Mouse (Mus musculus) forelimb bud, embryonic 11.5 days (tissue): ENCODE measurements around the gene Apbb2.

ENCODE experiments used
- DNase-seq: peaks from one replicate; pipeline ENCODE4 v3.0.0-alpha.2; 2012; ENCODE audit warnings: low read depth, low spot score

The Apbb2 gene

GRCm38 (mm10) chr5:66602287-66602820 lies 16.2 kb downstream of the Apbb2 start:
- no peak for DNase-seq

- no peak for DNase-seq
These were observed 18.2 kb downstream of the Apbb2 start for GRCm38 (mm10) chr5:66600415-66600814.

DNA sequence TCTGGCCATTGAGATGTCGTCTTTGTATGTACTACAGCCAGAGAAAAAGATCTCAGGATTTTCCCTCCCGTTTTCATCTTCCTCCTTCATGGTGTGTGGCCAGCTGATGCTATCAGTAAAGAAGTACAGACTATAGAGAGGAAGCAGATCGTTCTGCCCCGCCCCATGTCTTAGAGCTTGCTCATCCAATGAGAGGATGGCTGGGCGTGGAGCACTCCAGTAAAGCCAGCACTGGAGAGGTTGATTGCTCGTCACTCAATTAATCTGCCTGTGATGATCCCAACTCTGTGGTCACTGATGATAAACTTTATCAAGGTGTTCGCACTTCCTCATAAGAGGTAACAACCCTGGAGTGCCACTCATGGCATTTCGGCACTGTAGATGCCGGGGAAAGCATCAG lies 18.7 kb downstream of the Apbb2 start:
- DNase-seq = no peak

DNA sequence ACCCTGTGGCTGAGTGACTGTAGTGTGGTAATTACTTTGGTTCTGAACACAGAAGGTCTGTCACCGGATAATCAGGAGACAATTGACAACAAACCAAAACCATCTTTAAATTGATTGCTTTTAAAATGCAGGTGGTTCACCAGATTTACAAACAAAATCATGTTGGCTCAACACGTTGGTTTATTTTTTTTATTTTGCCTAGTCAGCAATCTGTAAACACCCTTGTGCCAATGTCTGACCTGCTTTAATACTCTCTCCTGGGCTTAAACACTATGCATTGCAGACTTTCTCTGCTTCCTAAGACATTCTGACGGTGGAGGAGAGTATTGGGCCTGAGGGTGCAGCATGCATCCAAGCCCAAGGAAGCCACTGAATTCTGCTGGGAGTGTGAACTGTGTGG lies 22.3 kb downstream of the Apbb2 start:
- DNase-seq = no peak

GRCm38 (mm10) chr5:66594881-66595280 lies 23.7 kb downstream of the Apbb2 start:
- no peak for DNase-seq

DNA sequence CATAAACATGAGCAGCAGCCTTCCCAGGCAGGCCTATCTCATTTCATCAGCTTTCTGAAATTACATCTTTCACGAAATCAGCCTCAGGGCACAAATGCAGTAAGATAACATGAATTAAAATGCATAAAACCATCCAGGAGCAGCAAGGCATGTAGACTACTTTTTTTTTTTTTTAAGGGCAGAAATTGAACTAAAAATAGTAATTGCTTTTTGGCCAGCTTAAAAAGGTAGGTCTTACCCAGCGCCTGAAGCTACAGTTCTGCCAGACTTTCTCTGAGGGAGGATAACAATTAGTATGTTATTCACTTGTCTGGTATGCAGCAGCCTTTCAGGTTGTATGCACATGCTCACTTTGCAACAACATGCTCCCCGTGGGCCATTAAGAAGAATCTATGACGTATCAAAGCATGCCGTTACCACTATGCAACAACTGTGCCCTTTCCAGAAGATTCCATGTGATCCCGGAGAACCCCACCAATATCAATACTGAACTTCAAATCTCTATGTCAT lies 32.3 kb downstream of the Apbb2 start:
- no peak for DNase-seq

GRCm38 (mm10) chr5:66583019-66583406 lies 35.6 kb downstream of the Apbb2 start:
- peak; percentile 56 for DNase-seq

GRCm38 (mm10) chr5:66582281-66583018 lies 36.1 kb downstream of the Apbb2 start:
- DNase-seq = no peak

GRCm38 (mm10) chr5:66579066-66579465 lies 39.5 kb downstream of the Apbb2 start:
- DNase-seq = no peak

DNA sequence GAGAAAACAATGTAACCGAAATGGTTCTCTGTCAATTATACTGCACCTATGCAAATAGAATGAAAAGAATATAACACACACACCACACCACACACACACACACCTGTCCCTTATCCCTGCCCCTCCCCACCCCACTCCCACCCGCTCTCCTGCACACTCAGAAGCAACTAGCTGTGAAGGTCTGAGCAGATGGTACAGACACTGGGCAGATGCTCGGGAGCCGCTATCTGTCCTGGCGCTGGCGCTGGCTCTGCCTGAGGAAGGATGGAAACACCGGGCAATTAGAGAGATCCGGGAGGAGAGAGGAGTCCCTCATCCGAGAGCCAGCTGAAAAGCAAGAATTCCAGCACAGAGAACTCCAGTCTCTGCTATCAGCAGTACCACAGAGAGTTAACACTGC lies 42.3 kb downstream of the Apbb2 start:
- DNase-seq = no peak

GRCm38 (mm10) chr5:66575148-66575547 lies 43.4 kb downstream of the Apbb2 start:
- DNase-seq = no peak

DNA sequence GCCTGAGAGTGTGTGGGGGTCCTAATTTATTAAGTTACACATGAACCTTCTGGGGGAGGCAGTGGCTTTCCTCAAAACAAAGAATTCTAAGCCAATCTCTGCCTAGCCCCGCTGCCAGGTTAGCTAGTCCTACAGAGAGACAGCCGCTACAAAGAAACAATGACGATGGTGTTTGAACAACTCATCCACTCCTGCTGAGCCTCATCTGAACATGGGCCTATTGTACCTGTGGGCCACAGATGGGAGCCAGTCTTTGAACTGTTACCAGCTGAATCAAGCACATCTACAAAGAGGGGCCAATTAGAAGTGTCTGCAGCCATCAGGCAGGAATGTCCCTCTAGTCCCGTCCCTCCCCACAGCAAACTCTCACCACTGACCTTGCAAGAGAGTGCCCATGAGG lies 45.3 kb downstream of the Apbb2 start:
- no peak for DNase-seq

- DNase-seq = no peak
These were observed 46.3 kb downstream of the Apbb2 start for GRCm38 (mm10) chr5:66572086-66572855.

- no peak for DNase-seq
These were observed 47.9 kb downstream of the Apbb2 start for GRCm38 (mm10) chr5:66570709-66571108.

GRCm38 (mm10) chr5:66569141-66569801 lies 49.3 kb downstream of the Apbb2 start:
- DNase-seq = no peak

- no peak for DNase-seq
These were observed 50.6 kb downstream of the Apbb2 start for GRCm38 (mm10) chr5:66568002-66568401.

- no peak for DNase-seq
These were observed 51.2 kb downstream of the Apbb2 start for GRCm38 (mm10) chr5:66567424-66567823.

DNA sequence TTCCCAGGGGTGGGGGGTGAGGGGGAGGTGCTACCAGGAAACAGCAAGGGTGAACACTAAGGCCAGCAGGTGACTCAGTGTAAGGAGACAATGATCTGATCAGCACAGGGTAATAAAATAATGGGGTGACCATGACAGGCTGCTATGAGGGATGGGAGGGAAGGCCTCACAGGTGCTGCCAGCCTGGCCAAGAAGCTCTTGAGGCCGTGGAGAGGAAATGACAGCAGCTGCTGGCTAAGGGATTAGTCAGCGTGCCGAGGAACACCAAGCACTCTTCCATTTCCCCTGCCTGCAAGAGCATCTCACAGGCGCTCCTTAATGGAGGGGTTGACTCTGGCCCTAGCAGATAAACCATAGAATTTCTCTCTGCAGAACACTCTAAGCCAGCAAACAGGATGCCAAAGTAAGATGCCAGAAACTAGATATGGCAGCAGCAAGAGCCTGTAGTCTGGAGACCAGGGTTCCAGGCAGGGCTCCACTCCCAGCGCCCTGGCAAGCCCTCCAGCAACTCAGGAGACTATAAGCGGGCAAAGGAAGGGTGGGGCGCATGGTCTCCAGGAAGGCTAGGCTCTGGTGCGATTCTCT lies 58.9 kb downstream of the Apbb2 start:
- DNase-seq = no peak

DNA sequence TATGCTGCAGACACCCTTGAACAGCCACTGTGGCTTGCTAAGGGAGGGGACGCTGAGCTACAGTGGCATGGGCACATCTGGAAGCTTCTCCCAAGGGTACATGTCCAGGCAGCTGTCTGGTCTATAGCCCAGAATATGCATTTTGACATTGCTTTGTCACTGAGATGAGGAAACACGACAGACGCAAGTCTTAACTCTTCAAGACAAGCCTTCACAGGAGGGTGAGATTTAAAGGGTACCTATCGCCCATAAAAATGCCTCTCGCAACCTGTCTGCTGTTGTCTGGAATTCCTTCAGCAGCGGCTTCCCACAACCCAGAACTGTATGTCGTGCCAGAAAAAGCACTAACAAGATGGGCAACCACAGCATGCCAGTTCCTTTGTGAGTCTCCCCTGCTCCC lies 60.5 kb downstream of the Apbb2 start:
- DNase-seq = no peak

GRCm38 (mm10) chr5:66553933-66554332 lies 64.7 kb downstream of the Apbb2 start:
- DNase-seq = no peak

GRCm38 (mm10) chr5:66552246-66552645 lies 66.3 kb downstream of the Apbb2 start:
- no peak for DNase-seq

- no peak for DNase-seq
These were observed 68.3 kb downstream of the Apbb2 start for GRCm38 (mm10) chr5:66550292-66550691.
